Mouse (Mus musculus): ENCODE measurements around the gene Mcm7.

Gene Mcm7

DNA sequence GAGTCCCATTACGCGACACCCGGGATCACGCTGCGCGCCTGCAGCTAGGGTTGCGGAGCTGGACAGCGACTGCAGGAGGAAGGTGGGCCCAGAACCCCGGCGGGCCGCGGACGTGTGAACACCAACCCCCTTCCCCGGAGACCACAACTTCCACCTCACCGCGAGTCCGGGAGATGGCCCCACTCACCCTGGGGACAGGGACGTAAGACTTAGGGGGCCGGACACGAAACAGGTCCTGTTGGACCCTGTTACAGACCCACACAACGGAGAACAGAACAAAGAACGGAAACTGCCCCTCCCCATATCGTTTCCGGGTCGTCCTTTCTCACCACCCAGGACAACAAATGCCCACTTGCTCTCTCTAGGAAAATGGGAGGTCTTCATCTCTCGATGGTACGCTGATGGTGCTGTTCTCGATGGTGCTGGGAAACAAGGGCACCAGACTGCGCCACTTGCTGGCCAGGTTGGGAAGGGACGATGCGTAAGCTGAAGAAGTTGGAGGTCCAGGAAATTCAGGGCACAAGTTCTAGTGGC, 16.7 kb downstream of the Mcm7 start, which contains the start of gene Zfp113:
Gene Zfp113 (minus strand): TSS at position 302 of the 534 bp plus-strand sequence.
- peak; percentile 91 to 97 for DNase-seq

DNA sequence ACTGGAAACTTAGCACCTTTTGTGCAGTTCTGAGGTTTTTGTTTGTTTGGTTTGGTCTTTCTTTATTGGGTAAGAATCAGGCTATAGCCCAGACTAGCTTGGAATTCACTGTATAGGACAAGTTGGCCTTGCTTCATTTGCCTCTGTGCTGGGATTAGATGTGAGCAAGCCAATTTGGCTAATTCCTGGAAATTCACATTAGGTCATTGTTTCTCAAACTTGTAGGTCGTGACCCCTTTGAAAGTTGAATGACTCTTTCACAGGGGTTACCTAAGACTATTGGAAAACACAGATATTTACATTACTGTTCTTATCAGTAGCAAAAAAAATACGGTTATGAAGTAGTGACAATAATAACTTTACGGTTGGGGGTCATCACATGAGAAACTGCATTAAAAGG, 17.8 kb downstream of the Mcm7 start:
- no peak for DNase-seq

- DNase-seq = no peak
These were observed 33.6 kb downstream of the Mcm7 start for GRCm38 (mm10) chr5:138138585-138138984.

GRCm38 (mm10) chr5:138137935-138138549, 34.2 kb downstream of the Mcm7 start:
- DNase-seq = peak; percentile 64 to 73

DNA sequence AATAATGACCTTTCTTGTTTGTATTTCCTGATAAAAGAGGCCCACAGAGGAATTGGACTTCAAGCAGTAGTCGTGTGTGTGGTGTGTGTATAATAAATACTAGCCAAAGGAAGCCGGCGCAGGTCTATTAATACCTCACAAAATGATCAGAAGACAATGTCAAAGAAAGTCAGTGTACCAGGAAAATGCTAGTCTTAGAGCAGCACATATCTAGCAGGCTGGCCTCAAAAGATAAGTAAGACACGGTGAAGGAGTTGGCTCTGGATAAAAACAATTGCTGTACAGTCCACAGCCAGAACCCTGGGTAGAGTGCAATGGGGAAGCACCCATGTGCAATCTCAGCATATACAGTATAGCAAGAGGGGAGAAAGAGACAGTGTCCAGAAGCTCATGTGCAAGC, 35.0 kb downstream of the Mcm7 start:
- DNase-seq = no peak

GRCm38 (mm10) chr5:138132425-138133064, 39.7 kb downstream of the Mcm7 start:
- DNase-seq = peak; percentile 61

- DNase-seq = no peak
These were observed 54.2 kb downstream of the Mcm7 start for GRCm38 (mm10) chr5:138118041-138118440.

DNA sequence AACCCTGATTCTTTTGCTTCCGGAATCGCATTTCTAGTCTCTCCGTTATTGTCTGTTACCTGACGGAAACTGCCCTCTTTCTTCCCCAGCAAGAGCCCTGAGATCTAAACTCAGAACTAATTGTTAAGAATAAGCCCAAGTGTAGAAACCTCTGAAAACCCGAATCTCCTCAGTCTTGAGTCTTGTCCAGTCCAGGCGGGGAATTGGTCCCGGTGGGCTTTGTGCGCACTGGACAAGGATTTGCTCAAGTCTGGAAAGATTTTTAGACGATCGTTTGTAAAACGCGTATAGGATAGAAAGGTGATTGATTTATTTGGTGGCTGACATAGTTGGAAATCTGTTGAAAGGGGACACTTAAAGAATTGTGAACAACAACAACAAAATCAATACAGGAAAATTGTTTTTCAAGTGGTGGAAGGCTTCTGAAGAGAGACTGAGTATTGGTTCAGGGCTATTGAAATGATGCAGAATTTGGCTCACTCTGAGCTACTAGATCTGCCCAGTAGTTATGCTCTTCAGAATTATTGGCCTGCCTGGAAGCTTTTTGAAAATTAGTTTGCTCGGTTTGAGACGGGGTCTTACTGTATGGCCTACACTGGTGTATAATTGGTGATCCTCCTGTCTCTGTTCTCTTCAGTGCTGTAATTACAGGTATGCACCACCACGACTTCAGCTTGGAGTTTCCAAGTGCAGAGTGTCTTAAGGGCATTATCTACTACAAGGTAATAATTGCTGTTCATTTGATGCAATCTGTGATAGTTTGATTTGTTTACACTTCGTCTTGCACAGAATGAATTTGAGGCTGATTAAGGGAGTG, 54.8 kb downstream of the Mcm7 start:
- DNase-seq = no peak

DNA sequence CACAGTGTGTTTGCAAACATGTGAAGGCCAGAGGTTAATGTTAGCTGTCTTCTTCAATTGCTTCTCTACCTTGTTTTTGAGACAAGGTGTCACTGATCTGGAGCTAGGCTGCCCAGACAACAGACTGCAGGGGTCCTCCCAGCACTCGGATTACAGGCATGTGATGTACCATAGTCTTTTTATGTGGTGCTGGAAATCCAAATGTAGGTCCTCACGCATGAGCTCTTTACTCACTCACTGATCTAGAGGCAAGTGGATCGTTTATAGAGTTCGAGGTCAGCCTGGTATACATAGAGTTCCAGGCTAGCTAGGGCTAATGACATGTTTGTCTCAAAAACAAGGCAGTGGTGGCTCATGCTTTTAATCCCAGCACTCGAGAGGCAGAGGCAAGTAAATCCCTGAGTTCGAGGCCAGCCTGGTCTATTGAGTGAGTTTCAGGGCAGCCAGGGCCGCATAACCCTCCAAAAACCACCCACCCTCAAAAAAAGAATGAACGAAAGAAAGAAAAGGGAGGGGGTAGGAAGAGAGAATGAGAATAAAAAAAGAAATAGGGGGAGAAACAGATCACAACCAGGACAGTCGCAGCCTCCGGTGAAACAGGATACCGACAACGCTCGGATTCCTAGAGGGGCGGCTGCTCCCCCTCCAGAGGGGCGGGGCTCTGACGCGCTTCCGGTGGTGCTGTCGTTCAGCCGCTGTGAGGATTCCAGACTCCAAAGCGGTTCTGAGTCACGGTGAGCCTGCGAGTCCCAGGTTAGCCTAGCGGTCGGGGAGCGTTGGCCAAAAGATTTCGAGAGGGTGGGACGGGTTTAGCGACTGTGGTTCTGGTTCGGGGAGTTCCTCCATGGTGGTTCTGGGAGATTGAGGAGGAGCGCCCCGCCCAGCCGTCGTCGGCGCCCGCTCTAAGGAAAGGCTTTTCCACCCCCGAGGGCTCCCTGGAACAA, 55.7 kb downstream of the Mcm7 start, which contains the start of gene Zscan21:
Gene Zscan21 (plus strand): TSS at position 649 of the 944 bp plus-strand sequence.
- peak; percentile 90 to 94 for DNase-seq
